In the genomic region with DNA sequence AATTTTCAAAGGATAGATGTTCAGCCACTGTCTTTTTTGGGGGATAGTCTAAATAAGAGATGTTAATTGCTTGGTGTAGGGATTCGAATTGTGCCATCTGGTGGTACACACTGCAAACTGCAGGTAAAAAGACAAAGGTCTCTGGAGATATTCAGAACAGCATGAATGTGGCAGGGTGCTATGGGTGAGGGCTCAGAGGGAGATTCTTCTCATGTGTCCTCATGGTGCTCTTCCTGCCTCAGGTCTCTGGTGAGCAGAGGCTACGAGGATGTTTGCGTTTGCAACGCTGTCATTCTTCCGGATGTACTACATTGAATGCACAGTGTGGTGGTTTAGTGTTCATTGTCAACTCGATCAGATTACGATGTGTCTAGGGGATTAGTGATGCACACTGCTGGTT, we compare ENCODE assay signal across 9 mouse cellular contexts. TPM values are rescaled to one million over a fixed set of nuclear protein-coding genes. Genes with fewer than 3 reads are reported as not detected.
DNase-seq lines count a peak whose midpoint lies in the region; ATAC-seq and TF ChIP-seq lines count a peak whose summit lies in the region.
"Had no signal": no experiment of that assay in that cellular context is flagged by ENCODE, and none has a peak within 500 bp of the region (broad histone marks: within the 10 kb centered on the region; RNA-seq: fewer than 3 reads in every experiment).

No protein-coding gene starts in this region.

- DNase-seq in cerebellum, adult 9-11 months, result peak; percentile 14
- no peak for DNase-seq in cerebellum, adult 11-12 months
- DNase-seq in testis, postnatal 14 days (ENCODE audit: low spot score), result no peak
- peak; percentile 23 to 28 for DNase-seq in layer of hippocampus, postnatal 36 days
- DNase-seq in right cerebral cortex, postnatal 4 days, result peak; percentile 22
- DNase-seq in B cell, adult 2 months, result no peak

- no peaks in the 10 kb centered on the region for H3K36me3 ChIP-seq in testis, adult 2 months (ENCODE audit: control insufficient read depth, insufficient read depth, low read length)
- no peaks in the 10 kb centered on the region for H3K36me3 ChIP-seq in forebrain, embryonic 15.5 days
- H3K36me3 ChIP-seq: heart, embryonic 15.5 days had no signal

- no peaks in the 10 kb centered on the region for H3K9me3 ChIP-seq in forebrain, embryonic 15.5 days
- H3K9me3 ChIP-seq: heart, embryonic 15.5 days had no signal

- H3K27me3 ChIP-seq in testis, adult 2 months (ENCODE audit: control insufficient read depth, insufficient read depth, low read length), result no peaks in the 10 kb centered on the region
- no peaks in the 10 kb centered on the region for H3K27me3 ChIP-seq in forebrain, embryonic 15.5 days
- H3K27me3 ChIP-seq: heart, embryonic 15.5 days had no signal

- WGBS in forebrain, embryonic 15.5 days, result 53% methylated on average over 7 of the region's 7 CpGs

- H3K9ac ChIP-seq in forebrain, embryonic 15.5 days (replicated peaks), result no peak overlapping the region
- H3K9ac ChIP-seq: heart, embryonic 15.5 days had no signal

- no peak overlapping the region for H3K4me2 ChIP-seq in forebrain, embryonic 15.5 days (replicated peaks)
- H3K4me2 ChIP-seq: heart, embryonic 15.5 days had no signal

- peak; percentile 4; the same call in 1 of the 2 replicates for TF ChIP-seq CTCF in testis, adult 2 months (IDR thresholded peaks at IDR 0.05; ENCODE audit: control insufficient read depth, insufficient read depth, insufficient replicate concordance, low read depth, low read length)

- TF ChIP-seq POLR2A in testis, adult 2 months (IDR thresholded peaks at IDR 0.05; ENCODE audit: control insufficient read depth, low read depth, low read length), result no peak

- no peaks in the 10 kb centered on the region for H3K4me1 ChIP-seq in testis, adult 2 months (ENCODE audit: control insufficient read depth, insufficient read depth, low read length)
- no peaks in the 10 kb centered on the region for H3K4me1 ChIP-seq in forebrain, embryonic 15.5 days
- H3K4me1 ChIP-seq: heart, embryonic 15.5 days had no signal

- H3K27ac ChIP-seq in testis, adult 2 months (ENCODE audit: control insufficient read depth, insufficient read depth, low read depth, low read length), result no peak overlapping the region
- no peak overlapping the region for H3K27ac ChIP-seq in forebrain, embryonic 15.5 days (replicated peaks)
- H3K27ac ChIP-seq: heart, embryonic 15.5 days had no signal

- no peak overlapping the region for H3K4me3 ChIP-seq in testis, adult 2 months (ENCODE audit: control insufficient read depth, low read depth, low read length)
- no peak overlapping the region for H3K4me3 ChIP-seq in forebrain, embryonic 15.5 days
- H3K4me3 ChIP-seq: heart, embryonic 15.5 days had no signal

- ATAC-seq in forebrain, embryonic 15.5 days (replicated peaks), result peak; percentile 68

RNA-seq across cellular contexts. Expression of gene 9330182O14Rik, which starts 10.1 kb away (rescaled TPM):
- polyA plus RNA-seq in testis, adult 2 months (2012; rRNA removed), result 0.86 and 1.1 TPM in 2 replicates
- not detected in 2 replicates for polyA plus RNA-seq in forebrain, embryonic 15.5 days (2015; fragmentation: Nextera tagmentation; extraction: Ambion mirVana)
- total RNA-seq in layer of hippocampus, postnatal 36 days (2021), result not detected
- polyA plus RNA-seq: heart, embryonic 15.5 days had no signal

Comparison
In these comparisons a context has a peak if more than half of its experiments do, and no peak if none do; other contexts are left out.
1. DNase-seq: peak in cerebellum, adult 9-11 months (single experiment), layer of hippocampus, postnatal 36 days (2 of 2) and right cerebral cortex, postnatal 4 days (single experiment); none in cerebellum, adult 11-12 months (single experiment), testis, postnatal 14 days (single experiment) and B cell, adult 2 months (0 of 2).